Mouse (Mus musculus) thymus, postnatal 10 days (tissue): ENCODE measurements around the gene Tbc1d1.

Experiments
- DNase-seq, 2 experiments: peaks; one replicate each; pipeline ENCODE4 v3.0.0; 2021; ENCODE audit warnings: low spot score in 2 of 2

The Tbc1d1 gene

GRCm38 (mm10) chr5:64155861-64156550, at the start of gene Tbc1d1:
Gene Tbc1d1 (plus strand): TSS chr5:64156305.
- DNase-seq: no peak

GRCm38 (mm10) chr5:64107596-64108289, 48.4 kb upstream of the Tbc1d1 start:
- no peak for DNase-seq

DNA sequence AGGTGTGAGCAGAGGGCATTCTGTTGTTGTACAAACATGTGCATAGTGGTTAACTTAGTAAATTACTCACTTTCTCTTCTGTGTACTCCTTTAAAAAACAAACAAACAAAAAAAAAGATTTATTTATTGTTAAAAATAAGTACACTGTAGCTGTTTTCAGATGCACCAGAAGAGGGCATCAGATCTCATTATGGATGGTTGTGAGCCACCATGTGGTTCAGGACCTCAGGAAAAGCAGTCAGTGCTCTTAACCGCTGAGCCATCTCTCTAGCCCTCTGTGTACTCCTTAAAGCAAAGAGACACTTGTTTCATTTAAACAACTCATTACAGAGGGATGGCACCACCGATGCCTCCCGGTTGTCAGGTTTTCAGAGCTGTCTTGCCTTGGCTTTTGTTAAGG, 46.9 kb upstream of the Tbc1d1 start:
- DNase-seq: no peak

GRCm38 (mm10) chr5:64112360-64112759, 43.7 kb upstream of the Tbc1d1 start:
- DNase-seq: no peak

DNA sequence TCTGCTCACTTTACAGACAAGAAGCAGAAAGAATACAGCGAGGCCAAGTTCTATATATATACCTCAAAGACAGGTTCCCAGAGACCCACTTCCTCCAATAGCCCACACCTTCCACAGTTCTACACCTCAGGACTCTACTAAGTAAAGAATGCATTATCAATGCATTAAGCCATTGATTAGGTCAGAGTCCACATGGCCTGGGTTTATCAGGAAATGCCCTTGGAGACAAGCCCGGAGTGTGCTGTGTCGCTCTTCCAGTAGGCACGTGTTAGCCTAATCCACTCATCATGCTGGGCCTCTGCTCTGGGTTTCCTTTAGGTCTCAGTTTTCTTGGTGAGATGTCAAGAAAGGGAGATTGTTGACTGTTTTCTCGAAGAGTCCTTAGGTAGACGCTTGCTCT, 41.9 kb upstream of the Tbc1d1 start:
- DNase-seq: no peak

GRCm38 (mm10) chr5:64117191-64117590, 38.9 kb upstream of the Tbc1d1 start:
- no peak for DNase-seq

DNA sequence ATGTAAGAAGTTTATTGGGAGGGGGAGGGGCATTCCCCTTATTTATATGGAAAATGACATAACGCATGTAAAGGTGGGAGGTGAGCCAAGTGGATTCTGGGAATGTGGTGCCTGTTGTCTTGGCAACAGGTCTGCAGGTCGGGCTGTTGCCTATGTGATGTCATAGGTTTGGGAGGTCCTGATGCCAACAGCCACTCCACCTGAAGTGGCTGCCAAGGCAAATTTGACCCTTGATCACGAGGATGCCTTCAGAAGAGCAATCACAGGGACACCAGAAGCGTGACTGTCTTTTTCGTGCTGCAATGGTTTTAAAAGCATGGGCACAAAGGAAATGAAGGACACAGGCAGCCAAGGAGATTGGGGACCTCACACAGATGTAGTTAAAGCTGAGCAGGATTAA, 30.3 kb upstream of the Tbc1d1 start:
- no peak for DNase-seq

DNA sequence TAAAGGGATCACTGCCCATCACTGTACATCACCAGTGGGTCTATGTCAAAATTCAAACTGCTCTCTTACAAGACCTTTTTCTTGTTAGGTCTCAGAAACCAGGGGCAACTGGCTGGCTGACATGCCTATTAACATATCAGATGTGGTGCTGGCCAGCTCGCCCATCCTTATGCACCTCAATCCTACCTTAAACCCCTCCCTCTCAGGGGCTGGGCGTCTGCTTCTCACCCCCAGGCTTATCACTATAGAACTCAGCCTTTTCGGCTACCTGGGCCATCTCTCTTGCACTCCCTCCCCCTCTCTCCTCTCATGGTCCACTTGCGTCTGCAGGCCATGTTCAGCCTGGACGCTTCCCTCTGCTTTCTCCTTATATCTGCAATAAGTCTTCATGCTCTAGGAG, 24.6 kb upstream of the Tbc1d1 start:
- no peak for DNase-seq

DNA sequence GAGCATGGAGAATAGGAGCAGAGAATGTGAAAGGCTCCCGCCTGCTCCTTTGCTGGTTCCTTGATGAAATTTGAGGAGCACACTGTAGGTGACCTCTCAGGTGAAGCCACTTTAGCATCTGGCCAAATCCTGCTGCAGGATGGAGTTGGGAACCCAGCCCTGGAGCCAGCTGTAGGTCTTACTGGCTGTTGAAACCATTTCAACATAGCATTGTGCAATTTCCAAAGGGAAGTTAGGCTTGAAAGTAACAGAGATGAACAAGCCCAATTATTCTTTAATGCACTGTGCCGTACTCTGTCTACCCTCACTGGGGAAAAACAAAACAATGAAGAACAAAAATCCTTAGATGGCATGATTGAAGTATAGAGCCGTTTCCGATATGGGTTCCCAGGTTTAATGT, 22.2 kb upstream of the Tbc1d1 start:
- no peak for DNase-seq

DNA sequence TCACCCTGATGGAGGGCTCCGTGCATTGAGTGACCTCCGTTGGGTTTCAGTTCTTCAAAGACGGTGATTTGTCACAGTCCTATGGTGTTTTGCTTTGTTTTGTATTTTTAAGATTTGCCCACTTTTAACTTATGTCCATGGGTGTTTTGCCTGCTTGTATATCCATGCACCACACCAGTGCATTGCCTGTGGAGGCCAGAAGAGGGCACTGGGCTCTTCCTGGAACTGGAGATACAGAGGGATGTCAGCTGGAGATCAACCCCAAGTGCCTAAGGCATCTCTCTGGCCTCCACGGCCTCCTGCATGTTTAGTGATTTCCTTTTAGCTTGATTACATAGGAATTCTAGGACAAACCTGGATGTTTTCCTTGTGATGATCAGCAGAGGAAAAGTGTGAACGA, 19.8 kb upstream of the Tbc1d1 start:
- no peak for DNase-seq

GRCm38 (mm10) chr5:64140202-64140601, 15.9 kb upstream of the Tbc1d1 start:
- DNase-seq: no peak

DNA sequence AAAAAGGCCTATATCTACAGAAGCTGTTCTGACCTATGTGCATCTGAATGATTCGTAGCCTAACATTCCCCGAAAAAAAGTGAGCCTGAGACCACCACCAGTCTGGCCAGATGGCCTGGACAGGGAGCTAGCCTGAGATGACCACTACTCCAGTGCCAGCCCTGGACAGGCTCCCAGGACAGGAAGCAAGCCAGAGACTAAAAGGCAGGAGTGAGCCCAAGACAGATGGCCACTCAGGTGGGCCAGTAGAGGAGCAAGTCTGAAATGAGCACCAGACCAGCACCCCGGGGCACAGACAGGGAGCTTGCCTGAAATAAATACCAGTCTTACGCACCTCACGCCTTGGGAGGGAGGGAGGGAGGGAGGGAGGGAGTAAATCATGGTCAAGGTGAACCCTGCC, 11.8 kb upstream of the Tbc1d1 start:
- no peak for DNase-seq

DNA sequence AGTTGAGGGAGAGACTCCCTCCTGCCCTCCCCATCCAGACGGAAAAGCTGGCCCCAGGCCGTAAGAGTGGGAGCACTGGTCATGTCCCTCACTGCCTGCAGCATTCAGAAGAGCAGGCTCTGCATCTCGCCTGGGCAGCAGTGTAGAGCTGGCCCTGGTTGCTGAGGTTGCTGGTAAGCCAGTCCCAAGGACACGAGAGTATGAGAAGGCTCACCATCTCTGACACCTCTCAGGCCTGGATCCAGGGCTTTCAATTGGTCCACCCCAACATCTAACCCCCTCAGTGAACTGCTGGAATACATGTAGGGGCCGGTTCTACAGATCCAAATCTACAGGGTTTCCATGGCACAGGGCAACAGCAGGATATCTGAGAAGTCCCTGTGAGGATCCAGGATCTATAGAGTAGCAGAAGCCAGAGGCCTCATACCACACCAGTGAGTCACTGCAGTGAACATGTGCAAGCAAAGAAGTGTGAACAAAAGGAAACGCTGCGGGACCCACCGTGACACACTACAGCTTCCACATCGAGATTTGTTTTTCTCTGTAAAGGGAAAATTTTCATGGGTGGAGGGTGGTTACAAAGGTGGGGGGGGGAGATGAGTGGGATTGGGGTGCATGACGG, 9.6 kb upstream of the Tbc1d1 start:
- no peak for DNase-seq

- DNase-seq: peak; percentile 20 to 27
Measured at GRCm38 (mm10) chr5:64149184-64150127, 6.6 kb upstream of the Tbc1d1 start.

GRCm38 (mm10) chr5:64153319-64153718, 2.8 kb upstream of the Tbc1d1 start:
- no peak for DNase-seq

DNA sequence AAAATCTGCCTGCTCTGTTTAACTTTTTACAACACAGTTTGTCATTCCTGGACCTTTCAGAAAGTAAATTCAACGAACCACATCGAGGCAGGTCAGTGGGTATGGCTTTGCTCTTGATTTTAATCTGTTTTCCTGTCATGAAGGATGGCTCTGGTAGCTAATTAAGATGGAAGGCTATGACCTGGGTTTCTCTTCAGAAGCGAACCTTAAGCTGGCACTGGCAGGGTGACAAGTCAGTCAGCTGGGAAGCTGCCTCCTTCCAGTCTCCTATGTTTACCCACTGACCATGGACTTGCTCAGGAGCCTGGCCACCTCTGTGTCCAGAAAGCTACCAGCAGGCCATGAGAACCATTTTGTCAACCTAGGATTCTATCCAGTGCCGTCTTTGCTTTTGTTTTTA, 474 bp downstream of the Tbc1d1 start:
- DNase-seq: no peak

- peak; percentile 63 to 66 for DNase-seq
Measured at GRCm38 (mm10) chr5:64157926-64158325, 1.8 kb downstream of the Tbc1d1 start.

- DNase-seq: no peak
Measured at GRCm38 (mm10) chr5:64158501-64158900, 2.4 kb downstream of the Tbc1d1 start.

DNA sequence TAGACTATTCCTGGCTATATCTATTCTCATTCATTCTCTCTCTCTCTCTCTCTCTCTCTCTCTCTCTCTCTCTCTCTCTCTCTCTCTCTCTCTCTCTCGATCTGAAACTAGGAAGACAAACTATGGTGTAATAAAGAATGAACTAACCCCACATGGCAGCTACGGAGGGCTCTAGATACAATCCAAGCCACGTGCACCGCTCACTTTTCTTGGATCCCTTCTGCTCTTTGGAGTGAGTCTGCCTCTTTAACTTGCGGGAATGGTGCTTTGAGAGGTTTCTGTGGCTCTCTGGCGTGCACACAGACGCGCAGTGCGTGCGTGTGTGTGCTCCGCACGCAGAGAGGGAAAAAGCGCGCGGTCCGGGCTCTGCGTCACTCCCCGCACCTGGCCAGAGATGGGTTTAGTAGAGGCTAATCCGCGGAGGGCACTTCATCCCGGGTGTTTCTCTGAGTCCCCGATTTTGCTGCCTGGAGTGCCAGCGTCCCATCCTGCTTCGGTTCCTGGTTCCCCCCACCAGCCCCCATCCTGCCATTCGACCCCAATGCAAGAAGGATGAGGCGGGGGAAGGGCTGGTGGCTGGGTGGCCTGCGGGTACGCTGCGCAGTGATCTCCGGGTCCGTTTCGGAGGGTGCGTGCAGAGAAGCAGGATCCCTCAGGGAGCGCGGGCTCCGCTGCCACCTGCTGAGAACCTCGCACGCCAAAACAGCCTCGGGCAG, 3.1 kb downstream of the Tbc1d1 start:
- peak; percentile 10 to 30 for DNase-seq

DNA sequence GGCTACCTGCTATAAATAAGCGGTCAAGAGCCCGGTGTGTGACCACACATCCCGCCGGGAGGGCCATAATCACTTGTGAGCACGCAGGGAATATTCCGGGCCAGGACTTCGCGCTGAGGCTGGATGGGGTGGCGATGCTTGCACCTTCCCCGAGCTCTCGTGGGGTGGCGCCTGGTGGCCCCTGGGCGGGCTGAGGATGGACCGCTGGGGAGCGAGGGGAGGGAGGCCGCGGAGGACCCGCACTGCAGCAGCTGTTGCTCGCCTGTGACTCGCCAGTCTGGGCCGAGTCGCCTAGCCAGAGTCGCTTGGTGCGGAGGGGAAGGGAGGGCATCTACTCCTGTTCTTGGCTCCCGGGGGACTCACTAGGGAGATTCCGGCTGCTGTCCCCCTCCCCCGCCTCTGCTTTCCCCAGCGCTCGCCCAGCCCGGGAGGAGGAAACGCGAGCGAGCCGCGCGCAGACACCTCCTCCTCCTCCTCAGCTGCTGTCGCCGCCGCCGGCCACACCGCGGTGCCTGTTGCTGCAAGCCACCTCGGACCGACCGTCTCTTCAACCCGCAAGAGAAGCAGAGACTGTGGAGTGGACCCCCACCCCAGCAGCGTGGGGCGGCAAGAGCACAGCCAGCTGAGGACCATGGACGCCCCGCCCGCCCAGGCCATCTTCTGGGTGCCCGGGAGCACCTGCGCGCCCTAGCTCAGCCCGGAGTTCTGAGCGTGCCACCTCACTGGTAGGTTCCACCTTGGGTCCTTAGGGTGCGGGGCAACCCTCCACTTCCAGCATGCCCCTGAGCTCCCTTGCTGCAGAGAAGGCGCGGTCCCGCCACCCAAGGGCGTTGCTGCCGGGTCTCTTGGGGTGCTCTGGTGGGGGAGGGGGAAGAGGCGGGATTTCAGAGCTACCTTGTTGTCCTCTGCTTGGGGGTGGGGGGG, 3.9 kb downstream of the Tbc1d1 start:
- peak; percentile 27 to 55 for DNase-seq
